ENCODE assay signal across 10 mouse cellular contexts in genomic region chr11:5705972-5706371, GRCm38 (mm10). TPM values are rescaled to one million over a fixed set of nuclear protein-coding genes. Genes with fewer than 3 reads are reported as not detected.
DNase-seq lines count a peak whose midpoint lies in the region; ATAC-seq lines count a peak whose summit lies in the region.
"Had no signal": no experiment of that assay in that cellular context is flagged by ENCODE, and none has a peak within 500 bp of the region (broad histone marks: within the 10 kb centered on the region; RNA-seq: fewer than 3 reads in every experiment).

No protein-coding gene starts in this region.

- no peaks in the 10 kb centered on the region for H3K27me3 ChIP-seq in heart, embryonic 10.5 days (ENCODE audit: insufficient read depth, poor library complexity, severe bottlenecking)
- no peaks in the 10 kb centered on the region for H3K27me3 ChIP-seq in limb, embryonic 15.5 days

- no peaks in the 10 kb centered on the region for H3K9me3 ChIP-seq in heart, embryonic 10.5 days
- H3K9me3 ChIP-seq in limb, embryonic 15.5 days, result no peaks in the 10 kb centered on the region

- peak; percentile 61 for DNase-seq in heart, embryonic 10.5 days (ENCODE audit: low spot score)
- DNase-seq in heart, postnatal 25 days (ENCODE audit: low spot score), result no peak
- peak; percentile 38 for DNase-seq in testis, postnatal 10 days (ENCODE audit: low spot score)
- DNase-seq in testis, postnatal 14 days (ENCODE audit: low spot score), result no peak
- DNase-seq in thymus, postnatal 10 days (ENCODE audit: low spot score in 2 of 2), result no peak
- no peak for DNase-seq in ovary, postnatal 36 days (ENCODE audit: low spot score)
- DNase-seq: gastrocnemius, postnatal 14 days; left cerebral cortex, postnatal 4 days had no signal

- no peak overlapping the region for H3K4me3 ChIP-seq in heart, embryonic 10.5 days
- H3K4me3 ChIP-seq in limb, embryonic 15.5 days, result peak overlapping the region; percentile 93

- no peak overlapping the region for H3K27ac ChIP-seq in heart, embryonic 10.5 days
- no peak overlapping the region for H3K27ac ChIP-seq in limb, embryonic 15.5 days

- 89% methylated on average over 9 of the region's 9 CpGs for WGBS in heart, embryonic 10.5 days
- 85% methylated on average over 9 of the region's 9 CpGs for WGBS in limb, embryonic 15.5 days

- no peak overlapping the region for H3K9ac ChIP-seq in limb, embryonic 15.5 days

- no peak for ATAC-seq in limb, embryonic 15.5 days (ENCODE audit: insufficient number of reproducible peaks, low FRiP score, low TSS enrichment, low read depth)
- ATAC-seq in megakaryocyte-erythroid progenitor cell, adult 5-6 weeks (replicated peaks; ENCODE audit: low FRiP score, low TSS enrichment, poor library complexity, severe bottlenecking), result no peak

- peak overlapping the region; percentile 81; the same call in 1 of the 2 replicates for H3K4me2 ChIP-seq in limb, embryonic 15.5 days

- intact Hi-C loops in heart, postnatal 25 days (cut with DNase I), result loop anchor here (5.0 kb wide), 1 partner anchor 56 kb away; the partner anchor contains the start of gene Urgcp

- H3K4me1 ChIP-seq in heart, embryonic 10.5 days, result peaks cover 14% of the 10 kb centered on the region
- peaks cover 13% of the 10 kb centered on the region for H3K4me1 ChIP-seq in limb, embryonic 15.5 days

- H3K36me3 ChIP-seq in heart, embryonic 10.5 days, result peaks cover 30% of the 10 kb centered on the region
- H3K36me3 ChIP-seq in limb, embryonic 15.5 days, result peaks cover 18% of the 10 kb centered on the region

RNA-seq across cellular contexts. Expression of gene Mrps24, which starts 9.5 kb away (rescaled TPM):
- 177 and 181 TPM in 2 replicates for polyA plus RNA-seq in heart, embryonic 10.5 days (2016; fragmentation: Nextera tagmentation; extraction: Ambion mirVana)
- total RNA-seq in heart, postnatal 25 days (2021), result 100 to 1,000 TPM; 145 to 152 TPM
- 164 and 170 TPM in 2 replicates for polyA plus RNA-seq in limb, embryonic 15.5 days (2015; fragmentation: Nextera tagmentation; extraction: Ambion mirVana)
- total RNA-seq in megakaryocyte-erythroid progenitor cell, adult 5-6 weeks (2014; fragmentation: Nextera tagmentation), result 128 and 195 TPM in 2 replicates
- total RNA-seq in megakaryocyte-erythroid progenitor cell, adult 5-6 weeks (2017), result 72.1 and 95.9 TPM in 2 replicates

RNA-seq across cellular contexts. Expression of gene Urgcp, which starts 56.2 kb away (rescaled TPM):
- polyA plus RNA-seq in heart, embryonic 10.5 days (2016; fragmentation: Nextera tagmentation; extraction: Ambion mirVana), result 21.3 and 29.9 TPM in 2 replicates
- 10 to 100 TPM; 56.7 to 68.6 TPM for total RNA-seq in heart, postnatal 25 days (2021)
- 28.5 and 29.1 TPM in 2 replicates for polyA plus RNA-seq in limb, embryonic 15.5 days (2015; fragmentation: Nextera tagmentation; extraction: Ambion mirVana)
- 6.8 and 12.1 TPM in 2 replicates for total RNA-seq in megakaryocyte-erythroid progenitor cell, adult 5-6 weeks (2014; fragmentation: Nextera tagmentation)
- total RNA-seq in megakaryocyte-erythroid progenitor cell, adult 5-6 weeks (2017), result 5.9 and 7.8 TPM in 2 replicates

Comparison
In these comparisons a context has a peak if more than half of its experiments do, and no peak if none do; other contexts are left out.
1. DNase-seq: peak in heart, embryonic 10.5 days (single experiment) and testis, postnatal 10 days (single experiment); none in heart, postnatal 25 days (single experiment), testis, postnatal 14 days (single experiment), thymus, postnatal 10 days (0 of 2) and ovary, postnatal 36 days (single experiment).
2. RNA of gene Urgcp, which starts 56.2 kb away (total RNA-seq): 56.7 to 68.6 TPM in heart, postnatal 25 days; 5.9 to 12.1 TPM in megakaryocyte-erythroid progenitor cell, adult 5-6 weeks; every median in the first group is over 4 times any median in the second.